Mouse (Mus musculus) ovary, postnatal 36 days (tissue): ENCODE measurements around the gene Sult5a1.
"Not testable (repeated sequence)": the region's sequence is repeated elsewhere in the genome, so short reads cannot be mapped to it uniquely, and the experiment has no call there.

ENCODE experiments used
- DNase-seq: peaks from one replicate; pipeline ENCODE4 v3.0.0; 2022; ENCODE audit warnings: low spot score, mixed read lengths

Sult5a1 gene

GRCm38 (mm10) chr8:123157888-123158465 lies at the start of gene Sult5a1:
TSS of gene Sult5a1 (minus strand) at chr8:123158315.
- peak; percentile 21 for DNase-seq

GRCm38 (mm10) chr8:123203571-123203970 lies 45.5 kb upstream of the Sult5a1 start:
- DNase-seq: no peak

- DNase-seq: peak; percentile 46
These were observed 44.2 kb upstream of the Sult5a1 start for GRCm38 (mm10) chr8:123202288-123202687.

DNA sequence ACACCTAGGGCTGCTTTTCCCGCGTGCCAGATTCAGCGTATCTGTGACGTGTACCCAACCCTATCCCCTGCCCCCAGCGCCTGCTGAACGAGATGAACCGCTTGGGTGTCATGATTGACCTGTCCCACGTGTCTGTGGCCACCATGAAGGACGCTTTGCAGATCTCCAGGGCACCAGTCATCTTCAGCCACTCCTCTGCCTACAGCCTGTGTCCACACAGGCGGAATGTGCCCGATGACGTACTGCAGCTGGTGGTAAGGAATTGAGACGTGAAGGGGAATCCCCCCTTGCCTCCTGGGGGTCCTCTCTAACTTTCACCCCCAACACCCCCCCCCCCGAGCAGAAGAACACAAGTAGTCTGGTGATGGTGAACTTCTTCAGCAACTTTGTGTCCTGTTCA lies 41.7 kb upstream of the Sult5a1 start:
- no peak for DNase-seq

DNA sequence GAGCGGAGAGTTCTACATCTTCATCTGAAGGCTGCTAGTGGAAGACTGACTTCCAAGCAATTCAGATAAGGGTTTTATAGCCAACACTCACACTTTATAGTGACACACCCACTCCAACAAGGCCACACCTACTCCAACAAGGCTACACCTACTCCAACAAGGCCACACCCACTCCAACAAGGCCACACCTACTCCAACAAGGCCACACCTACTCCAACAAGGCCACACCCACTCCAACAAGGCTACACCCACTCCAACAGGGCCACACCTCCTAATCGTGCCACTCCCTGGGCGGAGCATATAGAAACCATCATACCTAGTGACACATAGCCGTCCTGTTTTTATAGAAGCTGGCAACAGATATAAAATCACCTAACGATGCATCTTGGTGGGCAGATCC lies 38.9 kb upstream of the Sult5a1 start:
- DNase-seq: not testable (repeated sequence)

DNA sequence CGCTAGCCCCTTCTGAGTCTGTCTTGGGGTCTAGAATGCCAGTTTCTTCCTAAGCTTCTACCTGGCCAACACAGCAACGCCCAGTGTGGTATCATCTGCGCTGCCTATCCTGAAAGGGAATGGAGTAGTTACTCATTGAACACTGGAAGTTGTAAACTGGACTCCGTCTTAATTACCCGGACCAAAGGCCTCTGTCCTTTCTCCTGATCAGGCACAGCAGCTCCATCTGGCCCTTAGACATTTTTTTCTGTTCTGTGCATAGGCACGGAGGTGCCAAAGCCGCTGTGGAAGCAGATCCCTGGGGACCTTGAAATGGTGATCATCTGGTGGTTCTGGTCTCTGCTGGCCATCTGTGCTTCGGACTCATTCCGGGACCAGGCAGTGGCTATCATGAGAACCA lies 35.7 kb upstream of the Sult5a1 start:
- no peak for DNase-seq

DNA sequence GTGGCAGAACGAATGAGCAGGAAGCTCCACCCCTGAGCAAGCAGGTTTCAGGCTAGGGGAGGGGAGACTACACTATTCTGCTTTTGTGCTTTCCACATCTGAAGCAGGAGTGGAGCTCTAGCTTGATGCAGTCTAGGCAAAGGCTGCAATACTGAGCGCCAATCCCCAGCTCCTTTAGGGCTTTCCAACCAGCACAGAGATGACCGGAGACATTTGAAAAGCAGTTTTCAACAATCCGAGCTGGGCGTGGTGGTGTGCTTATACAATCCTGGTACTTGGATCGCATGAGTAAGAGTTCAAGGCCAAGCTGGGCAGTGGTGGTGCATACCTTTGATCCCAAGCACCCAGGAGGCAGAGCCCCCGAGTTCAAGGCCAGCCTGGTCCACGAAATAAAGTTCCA lies 33.8 kb upstream of the Sult5a1 start:
- DNase-seq: no peak

DNA sequence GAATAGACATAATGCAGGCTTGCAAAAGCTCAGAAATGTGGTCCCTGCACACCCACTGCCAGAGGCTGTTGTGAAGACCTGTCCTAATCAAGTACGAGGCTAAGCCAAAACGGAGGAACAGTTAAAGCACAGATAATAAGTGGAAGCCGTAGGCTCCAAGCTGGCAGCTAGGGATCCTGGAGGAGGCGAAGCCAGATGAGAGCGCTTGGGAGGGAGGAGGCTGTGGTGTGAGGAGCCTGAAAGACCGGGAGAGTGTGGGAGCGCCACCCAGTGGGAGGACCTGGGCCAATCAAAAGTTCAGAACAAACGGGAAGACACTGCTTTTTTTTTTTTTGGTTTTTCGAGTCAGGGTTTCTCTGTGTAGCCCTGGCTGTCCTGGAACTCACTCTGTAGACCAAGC lies 32.6 kb upstream of the Sult5a1 start:
- peak; percentile 81 for DNase-seq

DNA sequence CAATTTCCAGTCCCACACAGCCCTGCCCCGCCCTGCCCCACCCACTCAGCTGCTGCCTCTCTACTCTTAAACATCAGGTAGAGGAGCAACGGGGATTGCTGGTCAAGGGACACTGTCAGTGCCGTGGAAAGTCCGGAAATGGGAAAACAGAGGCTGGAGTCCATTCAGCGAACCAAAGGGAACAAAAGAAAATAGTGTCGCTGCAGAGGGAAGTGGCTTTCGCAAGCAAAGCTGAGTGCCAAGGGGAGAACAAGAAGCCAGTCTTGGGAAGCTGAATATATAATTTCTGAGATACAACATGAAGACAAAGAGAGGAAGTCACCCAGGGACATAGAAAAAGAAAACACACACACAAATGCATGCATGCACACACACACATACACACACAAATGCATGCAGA lies 30.7 kb upstream of the Sult5a1 start:
- DNase-seq: no peak

GRCm38 (mm10) chr8:123188006-123188405 lies 29.9 kb upstream of the Sult5a1 start:
- no peak for DNase-seq

DNA sequence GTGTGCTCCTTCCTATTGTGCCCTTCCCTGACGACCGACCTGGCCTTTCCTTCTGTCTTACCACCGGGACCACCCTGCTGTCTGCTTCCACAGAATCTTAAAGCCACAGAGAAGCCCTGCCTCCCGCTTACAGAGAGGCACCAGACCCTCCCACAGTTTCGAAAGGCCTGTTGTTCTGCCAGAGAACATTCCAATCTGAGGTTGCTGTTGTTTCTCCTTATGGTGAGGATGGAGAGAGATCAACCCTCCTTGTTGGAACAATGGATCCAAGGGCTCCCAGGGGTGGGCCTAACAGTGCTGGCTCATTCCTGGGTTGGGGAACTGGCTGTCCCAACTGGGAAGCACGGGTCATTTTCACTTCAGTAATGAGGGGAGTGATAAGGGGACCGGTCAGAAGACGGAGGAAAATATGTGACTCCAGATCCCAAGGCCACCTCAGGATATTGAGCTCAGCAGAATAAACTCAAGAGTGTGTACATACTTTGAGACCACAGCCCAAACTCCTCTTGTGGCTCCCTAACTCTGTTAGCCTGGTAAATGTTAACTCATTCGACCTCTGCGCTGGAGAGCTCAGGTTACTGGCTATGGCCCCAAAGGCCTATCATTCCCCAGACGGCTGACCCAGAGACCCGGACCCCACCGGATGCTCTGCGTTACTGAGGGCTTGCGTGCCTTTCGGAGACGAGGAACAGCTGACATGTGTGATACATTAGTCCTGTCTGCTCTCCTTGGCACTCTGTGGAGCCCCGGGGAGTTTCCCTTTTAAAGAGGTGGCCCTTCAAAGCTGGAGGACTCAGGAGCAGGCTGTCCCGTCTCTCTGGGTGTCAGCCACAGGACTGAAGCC lies 27.7 kb upstream of the Sult5a1 start, which contains the start of gene Dpep1:
Dpep1 (plus strand) TSS at position 677 of the 844 bp plus-strand sequence.
- peak; percentile 31 for DNase-seq

- DNase-seq: peak; percentile 30
These were observed 23.3 kb upstream of the Sult5a1 start for GRCm38 (mm10) chr8:123181391-123181790.

DNA sequence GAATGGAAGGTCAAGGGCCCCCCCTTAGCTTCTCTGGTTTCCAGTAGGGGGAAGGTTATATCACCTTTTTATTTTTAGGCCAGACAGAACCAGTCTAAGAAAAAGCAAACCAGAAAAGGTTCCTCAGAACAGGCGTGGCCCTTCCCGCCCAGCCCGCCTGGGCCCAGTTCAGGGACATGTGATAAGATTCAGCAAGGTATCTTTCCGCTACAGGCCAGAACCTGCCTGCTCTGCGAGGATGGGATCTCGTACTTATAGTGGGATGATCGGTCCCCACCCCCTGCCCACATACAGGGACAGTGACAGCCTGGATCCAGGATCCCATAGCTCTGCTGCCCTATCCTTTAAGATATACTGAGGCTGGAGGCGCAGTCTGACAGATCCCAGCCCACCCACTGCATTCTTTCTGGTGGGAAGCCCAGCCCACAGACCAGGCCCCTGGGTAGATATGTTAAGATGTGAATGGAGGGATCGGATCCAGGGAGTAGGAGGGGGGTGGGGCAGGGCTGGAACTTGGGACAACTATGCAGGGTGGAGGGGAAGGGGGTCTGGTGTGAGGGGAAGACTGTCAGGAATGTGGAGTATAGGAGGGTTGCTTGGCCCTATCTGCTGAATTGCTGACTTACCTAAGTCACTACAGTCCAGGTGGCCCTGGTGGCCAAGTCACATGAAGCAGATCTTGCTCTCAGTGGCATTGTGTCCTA lies 1.9 kb downstream of the Sult5a1 start:
- DNase-seq: no peak

DNA sequence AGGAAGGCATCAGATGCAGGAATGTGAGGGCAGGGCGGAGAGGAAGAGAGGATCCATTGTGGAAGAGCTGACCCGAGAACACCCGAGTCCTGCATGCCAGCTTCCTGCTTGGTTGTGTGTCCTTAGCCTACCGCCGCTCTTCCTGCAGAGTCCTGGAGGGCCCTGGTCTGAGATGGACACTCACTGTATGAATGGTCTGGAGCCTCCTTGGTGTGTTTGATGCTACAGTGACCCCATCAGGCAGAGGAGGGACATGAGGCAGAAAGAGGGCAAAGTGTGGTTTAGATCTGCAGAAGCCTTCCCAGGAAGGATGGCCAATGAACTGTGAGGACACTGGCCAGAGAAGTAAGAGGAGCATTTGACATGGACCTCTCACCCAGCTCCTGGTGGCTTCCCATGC lies 2.9 kb downstream of the Sult5a1 start:
- no peak for DNase-seq

DNA sequence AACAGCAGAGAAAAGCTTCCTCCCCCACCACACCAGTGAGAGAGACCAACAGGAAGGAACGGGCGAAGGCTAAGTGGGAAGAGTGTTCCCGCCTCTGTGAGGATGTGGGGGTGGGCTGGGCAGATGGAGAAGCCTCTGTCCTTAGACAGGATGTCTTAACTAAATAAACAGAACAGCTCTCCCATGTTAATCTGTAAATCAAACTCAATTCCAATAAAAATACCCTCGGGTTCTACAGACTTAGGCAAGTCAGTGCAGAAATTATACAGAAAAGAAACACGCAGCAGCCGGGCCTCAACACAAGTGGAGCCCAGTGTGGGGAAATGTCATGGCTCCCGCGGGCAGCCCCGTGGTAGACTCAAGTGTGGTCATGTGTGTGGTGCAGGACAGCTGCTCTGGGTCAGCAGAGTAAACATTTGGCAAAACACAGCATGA lies 7.4 kb downstream of the Sult5a1 start:
- no peak for DNase-seq

- peak; percentile 19 for DNase-seq
These were observed 11.7 kb downstream of the Sult5a1 start for GRCm38 (mm10) chr8:123146390-123146789.

DNA sequence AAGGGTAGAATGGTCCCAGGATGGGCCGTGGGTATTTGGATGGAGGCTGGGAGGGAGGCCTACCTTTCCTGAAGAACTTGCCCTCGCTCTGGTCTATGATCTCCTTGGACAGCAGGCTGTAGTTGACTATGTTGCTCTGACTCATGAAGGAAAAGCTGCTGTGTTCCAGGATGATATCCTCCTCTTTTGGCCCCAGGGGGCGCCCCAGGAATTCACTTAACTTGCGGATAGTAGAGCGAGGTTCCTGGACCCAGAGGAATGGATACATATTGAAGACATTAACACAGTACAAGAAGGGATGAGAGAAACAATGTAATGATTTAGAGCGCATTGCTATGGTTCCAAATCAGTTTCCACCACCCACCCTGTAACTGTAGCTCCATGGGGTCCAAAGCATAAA lies 12.8 kb downstream of the Sult5a1 start:
- peak; percentile 53 for DNase-seq

DNA sequence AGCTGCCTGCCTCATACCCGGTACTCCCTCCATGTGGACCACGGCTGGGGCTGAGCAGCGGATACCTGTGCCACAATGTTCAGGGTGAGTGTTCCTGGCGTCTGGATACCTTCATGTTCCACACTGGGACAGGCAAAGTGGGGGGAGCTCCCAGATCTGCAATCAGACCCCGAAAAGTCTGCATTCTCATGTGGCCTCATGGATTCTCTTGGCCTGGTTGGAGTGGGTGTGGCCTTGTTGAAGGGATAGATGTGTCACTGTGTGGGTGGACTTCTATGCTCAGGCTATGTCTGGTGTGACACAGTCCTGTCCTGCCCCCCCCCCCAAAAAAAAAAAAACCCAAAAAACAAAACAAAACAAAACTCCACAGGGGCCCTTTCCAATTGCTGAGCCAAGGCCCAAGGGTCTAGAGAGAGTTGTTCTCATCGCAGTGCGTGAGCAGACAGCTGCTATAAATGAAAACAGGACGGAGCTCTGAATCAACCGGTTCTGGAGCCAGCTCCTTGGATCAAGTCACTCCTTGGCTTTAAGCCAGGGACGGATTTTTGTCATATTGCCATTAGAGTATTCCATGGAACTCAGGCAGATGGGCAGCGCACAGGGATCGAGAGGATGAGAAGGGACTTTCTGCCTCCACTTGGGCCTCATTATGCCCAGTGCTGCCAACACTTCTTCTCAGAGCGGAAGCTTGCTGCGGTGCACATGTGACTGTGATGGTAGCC lies 16.2 kb downstream of the Sult5a1 start:
- DNase-seq: peak; percentile 36

DNA sequence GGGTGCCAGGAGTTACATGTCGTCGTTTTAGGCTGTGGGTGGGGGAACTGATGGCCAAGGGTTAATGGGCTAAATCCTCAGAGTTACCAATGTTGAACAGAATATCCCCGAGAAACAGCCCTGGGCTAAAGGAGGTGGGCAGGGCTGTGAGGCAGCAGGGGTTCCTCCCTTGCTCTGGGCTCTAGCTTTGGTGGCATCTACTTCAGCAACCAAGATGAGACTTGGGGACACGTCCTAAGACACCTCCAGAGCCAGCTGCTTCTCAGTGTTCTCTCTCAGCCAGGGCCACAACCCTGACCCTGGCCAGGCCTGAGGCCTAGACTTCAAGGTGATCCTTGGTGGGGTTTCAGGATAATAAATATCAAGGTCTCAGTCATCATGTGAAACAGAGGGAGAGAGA lies 19.4 kb downstream of the Sult5a1 start:
- DNase-seq: no peak

GRCm38 (mm10) chr8:123137645-123138077 lies 20.5 kb downstream of the Sult5a1 start:
- DNase-seq: peak; percentile 22

GRCm38 (mm10) chr8:123136287-123136686 lies 21.8 kb downstream of the Sult5a1 start:
- DNase-seq: peak; percentile 2

DNA sequence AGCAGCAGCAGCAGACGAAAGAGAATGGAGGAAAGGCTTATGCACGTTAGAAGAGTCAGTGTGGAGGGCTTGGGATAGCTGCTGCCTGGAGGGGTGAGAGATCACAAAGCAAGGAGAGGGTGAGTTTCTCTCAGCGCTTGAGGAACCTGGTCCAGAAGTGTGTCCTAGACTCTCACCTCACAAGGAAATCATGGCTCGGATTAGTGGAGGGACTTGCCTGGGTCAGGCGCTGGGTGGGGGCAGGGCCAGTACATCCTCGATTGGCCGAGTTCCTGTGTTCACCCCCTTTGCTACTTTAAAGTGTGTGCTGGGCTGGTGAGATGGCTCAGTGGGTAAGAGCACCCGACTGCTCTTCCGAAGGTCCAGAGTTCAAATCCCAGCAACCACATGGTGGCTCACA lies 22.3 kb downstream of the Sult5a1 start:
- peak; percentile 2 for DNase-seq
